Mouse (Mus musculus) left cerebral cortex, adult 11 months (tissue): Measurements from ENCODE around the gene Rnf113a2.

ENCODE experiments used
- DNase-seq: peaks from one replicate; pipeline ENCODE4 v3.0.0; 2022; ENCODE audit warnings: low spot score

Rnf113a2 gene

DNA sequence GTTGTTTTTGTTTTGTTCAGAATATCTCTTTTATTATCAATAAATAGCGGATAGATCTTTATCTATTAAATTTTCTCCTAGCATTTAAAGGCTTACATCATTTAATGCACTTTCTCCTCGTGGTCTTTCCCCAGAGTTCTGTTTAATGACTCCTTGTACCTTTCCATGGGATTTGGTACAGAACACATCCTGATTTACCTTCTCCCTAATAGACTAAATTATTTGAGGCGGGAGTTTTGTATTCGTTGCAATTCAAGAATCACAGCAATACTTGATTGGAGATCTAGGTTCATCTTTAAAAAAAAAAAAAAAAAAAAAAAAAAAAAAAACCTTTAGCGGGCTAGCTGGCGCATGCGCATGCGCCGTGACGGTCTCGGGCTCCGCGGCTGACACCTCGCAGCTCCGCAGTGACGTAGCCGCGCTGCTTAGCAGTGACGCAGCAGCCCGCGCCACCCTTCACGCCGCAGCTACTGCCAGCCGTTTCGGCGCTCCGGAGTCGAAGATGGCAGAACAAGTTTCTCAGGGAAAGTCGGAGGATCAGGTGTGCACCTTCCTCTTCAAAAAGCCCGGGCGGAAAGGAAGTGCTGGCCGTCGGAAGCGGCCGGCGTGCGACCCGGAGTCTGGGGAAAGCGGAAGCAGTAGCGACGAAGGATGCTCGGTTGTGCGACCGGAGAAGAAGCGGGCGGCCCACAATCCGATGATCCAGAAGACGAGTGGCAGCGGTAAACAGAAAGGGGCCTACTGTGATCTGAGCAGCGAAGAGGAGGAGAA is at the start of gene Rnf113a2:
Rnf113a2 (plus strand) TSS at position 363 of the 771 bp plus-strand sequence.
- peak; percentile 75 for DNase-seq

DNA sequence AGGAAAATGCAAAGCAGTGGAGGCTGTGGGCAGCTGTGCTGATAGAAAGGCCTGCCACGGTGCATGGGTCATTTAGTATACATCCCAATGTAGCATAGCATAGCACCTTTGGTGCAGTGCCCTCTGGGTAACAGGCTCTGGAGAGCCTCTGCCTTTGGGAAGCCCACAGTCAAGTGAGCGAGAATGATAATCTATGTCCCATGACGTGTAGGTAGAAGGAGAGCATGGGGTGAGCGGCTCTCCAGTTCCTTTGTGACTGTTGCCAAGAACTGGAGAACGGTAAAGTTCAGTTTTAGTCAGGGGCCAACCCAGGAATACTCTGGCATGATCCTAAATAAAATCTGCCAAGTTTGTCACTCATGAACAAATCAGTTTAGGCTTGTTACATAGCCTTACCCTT is 45.3 kb upstream of the Rnf113a2 start:
- no peak for DNase-seq

- DNase-seq: no peak
Measured at GRCm38 (mm10) chr12:84373831-84374481, 43.0 kb upstream of the Rnf113a2 start.

DNA sequence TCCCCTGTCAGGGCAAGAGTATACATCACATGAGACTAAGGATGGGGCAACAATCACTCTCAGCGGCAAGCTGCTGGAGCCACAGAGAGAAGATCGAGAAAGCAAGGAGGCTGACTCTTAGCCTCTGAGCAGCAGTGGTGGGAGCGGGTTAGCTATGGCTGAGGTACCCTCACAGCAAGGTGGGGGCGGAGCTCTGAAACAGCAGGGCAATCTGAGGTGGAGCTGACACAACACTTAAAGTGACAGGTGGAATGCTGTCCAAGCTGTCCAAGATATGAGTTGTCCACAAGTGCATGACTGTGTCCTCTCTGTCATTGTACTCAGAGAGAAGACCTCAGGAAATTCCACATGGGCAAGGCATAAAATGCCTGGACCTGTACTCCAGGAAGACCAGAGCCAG is 34.6 kb upstream of the Rnf113a2 start:
- no peak for DNase-seq

DNA sequence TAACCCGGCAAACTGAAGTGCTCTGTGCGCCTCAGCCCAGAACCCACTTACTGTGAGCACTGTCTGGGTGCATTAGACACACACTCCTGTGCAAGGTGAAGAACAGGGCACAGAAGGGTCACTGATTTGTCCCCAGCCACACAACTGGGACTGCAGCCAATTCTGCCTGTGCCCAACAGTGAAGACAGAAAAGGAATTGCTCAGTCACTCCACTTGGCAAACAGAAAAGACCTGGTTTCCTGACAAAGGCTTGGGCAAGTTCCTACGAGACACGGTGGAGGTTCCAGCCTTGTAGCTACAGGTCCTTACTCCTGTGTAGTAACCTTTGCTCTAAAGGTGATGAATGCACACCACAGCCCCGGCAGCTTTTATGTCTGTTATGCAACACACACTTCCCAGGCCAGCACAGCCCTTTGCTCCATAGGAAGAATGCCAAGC is 32.3 kb upstream of the Rnf113a2 start:
- no peak for DNase-seq

GRCm38 (mm10) chr12:84385408-84385807 is 31.6 kb upstream of the Rnf113a2 start:
- DNase-seq: no peak

GRCm38 (mm10) chr12:84388097-84388496 is 28.9 kb upstream of the Rnf113a2 start:
- DNase-seq: no peak

DNA sequence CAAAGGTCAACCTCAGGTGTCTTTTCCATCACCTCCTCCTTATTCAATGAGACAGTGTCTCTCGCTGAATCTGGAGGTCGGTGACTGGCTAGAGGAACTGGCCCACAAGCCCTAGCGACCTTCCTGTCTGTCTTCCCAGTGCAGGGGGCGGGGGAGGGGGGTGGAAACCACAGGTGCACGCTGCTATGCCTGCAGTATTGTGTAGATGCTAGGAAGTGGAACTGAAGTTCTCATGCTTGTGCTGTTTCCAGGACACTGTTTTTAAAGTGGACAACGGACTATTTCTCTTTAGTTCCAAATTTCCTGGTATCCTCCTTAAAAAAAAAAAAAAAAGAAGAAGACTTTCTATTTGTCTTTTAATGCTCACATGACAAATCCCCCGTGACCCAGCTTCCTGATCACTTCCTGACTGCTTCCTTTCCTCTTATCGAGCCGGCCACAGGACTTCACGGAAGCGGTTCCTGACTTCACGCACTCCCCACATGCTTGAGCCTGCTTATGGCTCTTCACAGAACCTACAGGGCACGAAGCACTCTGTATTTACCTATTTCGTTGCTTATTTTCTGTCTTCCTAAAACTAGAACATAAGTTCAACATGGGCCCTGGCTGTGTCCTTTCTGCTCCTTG is 28.1 kb upstream of the Rnf113a2 start:
- DNase-seq: no peak

DNA sequence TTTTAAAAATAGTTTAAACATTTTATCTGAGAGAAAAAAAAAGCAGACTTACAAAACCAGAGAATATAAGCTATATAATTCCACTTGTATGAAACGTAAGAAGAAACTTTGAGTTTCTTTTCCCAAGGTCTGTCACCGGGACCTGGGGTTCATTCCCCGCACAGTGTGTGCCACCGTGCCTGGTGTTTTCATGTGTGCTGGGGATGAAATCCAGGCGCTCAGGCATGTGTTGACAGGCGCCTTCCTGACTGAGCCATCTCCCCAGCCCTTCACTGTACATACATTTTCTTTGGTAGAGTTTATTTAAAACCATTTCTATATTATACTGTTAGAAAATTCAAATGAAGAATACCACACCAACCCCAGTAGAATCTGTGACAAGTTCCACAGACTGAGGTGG is 26.7 kb upstream of the Rnf113a2 start:
- DNase-seq: no peak

DNA sequence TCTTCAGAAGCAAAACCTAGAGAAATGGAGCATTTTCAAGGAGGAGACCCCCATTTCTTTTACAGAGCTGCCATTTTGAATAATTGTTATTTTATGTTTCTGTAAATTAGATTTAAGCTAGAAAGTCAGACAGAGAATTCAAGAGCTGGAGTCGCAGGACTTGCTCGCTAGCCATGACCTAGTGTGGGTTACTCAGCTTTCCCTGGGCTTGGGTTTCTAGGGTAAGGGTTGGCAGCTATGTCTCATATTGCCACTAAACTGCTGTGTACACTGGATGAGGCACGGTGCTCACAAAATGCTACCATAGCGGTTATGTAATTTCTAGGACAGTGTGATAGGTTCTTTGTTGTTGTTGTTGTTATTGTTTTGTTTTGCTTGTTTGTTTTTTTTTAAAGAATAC is 24.3 kb upstream of the Rnf113a2 start:
- no peak for DNase-seq

DNA sequence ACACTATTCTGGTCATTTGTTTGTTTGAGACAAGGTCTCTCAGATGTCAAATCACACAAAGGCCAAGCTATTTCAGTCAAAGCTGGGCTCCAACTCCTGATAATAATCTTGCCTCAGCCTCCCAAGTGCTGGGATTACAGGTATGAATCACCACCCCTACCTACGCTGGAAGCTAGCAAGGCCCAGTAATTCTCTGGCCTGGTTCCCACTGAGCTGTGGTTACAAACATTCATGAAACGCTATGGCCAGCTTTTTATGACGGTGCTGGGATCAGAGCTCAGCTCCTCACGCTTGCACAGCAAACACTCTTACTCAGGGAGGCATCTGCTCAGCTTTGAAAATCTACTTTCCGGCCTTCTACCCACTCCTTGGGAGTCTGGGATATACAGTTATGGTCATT is 23.1 kb upstream of the Rnf113a2 start:
- no peak for DNase-seq

GRCm38 (mm10) chr12:84396947-84397679 is 19.9 kb upstream of the Rnf113a2 start:
- DNase-seq: no peak

- no peak for DNase-seq
Measured at GRCm38 (mm10) chr12:84397685-84398084, 19.3 kb upstream of the Rnf113a2 start.

- DNase-seq: no peak
Measured at GRCm38 (mm10) chr12:84398629-84399028, 18.4 kb upstream of the Rnf113a2 start.

GRCm38 (mm10) chr12:84399135-84399534 is 17.9 kb upstream of the Rnf113a2 start:
- DNase-seq: no peak

- DNase-seq: no peak
Measured at GRCm38 (mm10) chr12:84399663-84400062, 17.3 kb upstream of the Rnf113a2 start.

DNA sequence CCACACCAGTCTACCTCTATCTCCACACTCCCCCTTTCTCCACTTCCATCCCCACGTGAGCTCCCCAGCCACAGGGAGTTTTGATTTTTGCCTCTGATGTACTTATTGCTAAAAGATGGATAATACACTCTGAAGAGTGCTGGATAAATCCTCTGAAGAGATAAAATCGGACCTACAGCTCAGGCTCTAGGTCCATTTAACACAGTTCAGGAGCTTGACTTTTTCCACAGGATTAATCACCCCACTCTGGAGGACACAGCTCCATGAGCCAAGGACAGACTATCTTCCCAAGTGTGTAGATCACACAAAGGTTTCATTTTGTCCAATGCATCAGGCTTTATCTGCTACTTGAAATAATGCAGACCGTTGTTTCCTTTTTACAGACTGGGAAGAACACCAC is 16.9 kb upstream of the Rnf113a2 start:
- DNase-seq: no peak

GRCm38 (mm10) chr12:84400653-84401052 is 16.3 kb upstream of the Rnf113a2 start:
- DNase-seq: no peak

DNA sequence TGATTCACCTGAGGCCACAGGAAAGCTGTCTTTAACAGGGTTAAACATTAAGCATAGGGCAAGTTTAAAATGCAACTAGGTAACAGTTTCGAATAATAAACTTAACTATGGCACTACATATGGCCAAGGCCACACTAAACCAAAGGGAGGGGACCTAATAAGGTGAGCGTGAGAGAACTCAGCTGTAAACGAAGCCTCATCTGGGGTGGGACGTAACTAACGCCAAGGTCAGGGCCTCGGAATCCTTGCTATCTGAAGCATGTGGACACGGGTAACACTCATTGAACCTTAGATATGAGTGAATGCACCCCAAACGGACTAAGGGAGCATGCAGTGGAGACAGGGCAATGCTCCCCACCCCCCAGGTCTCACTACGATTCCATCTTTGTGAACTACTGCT is 14.1 kb upstream of the Rnf113a2 start:
- DNase-seq: no peak

DNA sequence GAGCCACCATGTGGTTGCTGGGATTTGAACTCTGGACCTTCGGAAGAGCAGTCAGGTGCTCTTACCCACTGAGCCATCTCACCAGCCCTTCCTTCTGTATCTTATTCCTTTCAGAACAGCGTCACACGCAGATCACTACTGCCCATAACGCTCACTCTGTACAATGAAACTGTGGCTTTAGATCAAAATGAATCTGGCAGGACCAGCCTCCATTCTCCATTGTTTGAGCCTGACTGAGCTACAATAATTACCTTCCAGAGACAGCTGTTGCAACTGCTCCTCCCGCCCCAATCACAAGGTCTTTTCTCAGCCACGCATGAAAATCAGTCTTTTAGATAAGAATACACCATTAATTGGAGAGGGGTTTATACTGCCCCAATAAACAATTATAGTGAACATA is 12.5 kb upstream of the Rnf113a2 start:
- DNase-seq: no peak

DNA sequence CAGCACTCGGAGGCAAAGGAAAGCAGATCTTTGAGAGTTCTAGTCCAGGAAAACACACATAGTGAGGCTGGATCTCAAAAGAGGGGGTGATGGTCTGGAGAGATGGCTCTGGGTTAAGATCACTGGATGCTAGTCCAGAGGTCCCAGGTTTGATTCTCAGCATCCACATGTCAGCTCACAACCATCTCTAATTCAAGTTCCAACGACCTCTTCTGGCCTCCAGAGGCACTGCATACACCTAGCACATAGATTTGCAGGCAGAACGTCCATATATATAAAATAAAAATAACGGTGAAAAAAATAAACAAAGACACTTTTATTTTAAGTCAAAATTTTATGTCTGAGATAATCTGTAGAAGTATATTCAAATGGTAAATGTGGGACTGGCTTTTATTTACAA is 9.7 kb upstream of the Rnf113a2 start:
- no peak for DNase-seq
